Mouse (Mus musculus) hindbrain, embryonic 13.5 days (tissue): Measurements from ENCODE around the gene Ttc41. TPM values are rescaled to one million over a fixed set of nuclear protein-coding genes. Genes with fewer than 3 reads are reported as not detected.

ENCODE experiments used
- ATAC-seq: fragments of 200-750 bp; cut with Nextera tagmentation; 2 replicates; pipeline ENCODE4 v1.8.0; 2017; ENCODE audit warnings: moderate TSS enrichment; ENCODE audit not compliant: low FRiP score
- H3K27ac ChIP-seq: fragments of 300-500 bp; sonication (generic); 2 replicates; pipeline ENCODE4 v1.5.1; 2015; ENCODE audit warnings: inconsistent platforms, mild to moderate bottlenecking, moderate library complexity
- H3K27me3 ChIP-seq: fragments of 300-500 bp; sonication (generic); 2 replicates; pipeline ENCODE4 v1.6.1; 2015; ENCODE audit warnings: mild to moderate bottlenecking, inconsistent platforms
- H3K36me3 ChIP-seq: fragments of 300-500 bp; sonication (generic); 2 replicates; pipeline ENCODE4 v1.6.1; 2015; ENCODE audit warnings: mild to moderate bottlenecking, inconsistent platforms
- H3K4me1 ChIP-seq: fragments of 300-500 bp; sonication (generic); replicated peaks from 2 replicates; pipeline ENCODE4 v1.6.1; 2015; ENCODE audit warnings: inconsistent platforms
- H3K4me2 ChIP-seq: fragments of 300-500 bp; sonication (generic); 2 replicates; pipeline ENCODE4 v1.6.1; 2015; ENCODE audit warnings: inconsistent platforms, mild to moderate bottlenecking, moderate library complexity
- H3K4me3 ChIP-seq: fragments of 300-500 bp; sonication (generic); 2 replicates; pipeline ENCODE4 v1.5.1; 2015; ENCODE audit warnings: mild to moderate bottlenecking, inconsistent platforms
- H3K9ac ChIP-seq: fragments of 300-500 bp; sonication (generic); 2 replicates; pipeline ENCODE4 v1.6.1; 2015; ENCODE audit warnings: mild to moderate bottlenecking, inconsistent platforms
- H3K9me3 ChIP-seq: fragments of 300-500 bp; sonication (generic); 2 replicates; pipeline ENCODE4 v1.6.1; 2016; ENCODE audit warnings: inconsistent platforms
- WGBS: fragments of 180-500 bp; shearing (Covaris S2); methylation state at CpG from one replicate; pipeline ENCODE4 v1.1.7; 2015; 5-methylcytosine and 5-hydroxymethylcytosine counted together
- polyA plus RNA-seq: library from polyadenylated mRNA; unstranded; fragments of >200 nt; fragmentation: Nextera tagmentation; extraction: Ambion mirVana; gene quantifications from 2 replicates; pipeline ENCODE4 v1.2.1, GENCODE M21; 2015

The Ttc41 gene
- polyA plus RNA-seq, 1 experiment from 2014 or later, result 3.2 TPM

DNA sequence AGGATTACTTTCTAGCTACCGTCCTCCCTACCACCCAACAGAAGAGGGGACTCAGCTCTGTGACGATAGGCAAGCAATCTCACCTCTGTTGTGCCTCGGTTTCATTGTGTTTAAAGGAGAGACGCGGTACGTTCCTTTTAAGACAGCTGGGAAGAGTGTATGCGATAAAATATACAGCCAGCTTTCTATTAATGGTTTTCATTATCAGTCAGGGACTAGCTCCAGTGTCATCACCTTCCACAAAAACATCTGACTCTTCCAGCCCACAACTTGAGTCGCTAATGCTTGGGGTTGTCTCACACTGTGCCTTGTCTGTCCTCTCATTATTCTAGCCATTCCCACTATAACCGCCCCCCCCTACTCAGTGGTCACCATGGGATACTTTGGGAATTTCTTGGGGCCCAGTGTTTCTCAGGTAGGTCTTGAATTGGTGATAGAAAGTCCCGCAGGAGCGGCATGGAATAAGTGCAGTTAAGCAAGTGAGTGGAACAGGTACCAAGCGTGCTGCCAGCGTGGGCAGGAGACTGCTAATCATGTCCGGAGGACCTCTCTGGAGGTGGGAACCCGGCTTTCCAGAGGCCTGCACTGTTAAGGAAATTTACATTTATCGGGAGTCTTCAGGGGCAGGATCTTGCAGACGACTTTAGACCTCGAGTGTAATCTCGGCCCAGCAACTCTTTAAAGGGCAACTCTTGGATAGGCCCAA, 72.2 kb downstream of the Ttc41 start:
- H3K27ac ChIP-seq, result peak overlapping the region; percentile 73; the same call in 1 of the 2 replicates
- 41% methylated on average over 19 of the region's 19 CpGs for WGBS

DNA sequence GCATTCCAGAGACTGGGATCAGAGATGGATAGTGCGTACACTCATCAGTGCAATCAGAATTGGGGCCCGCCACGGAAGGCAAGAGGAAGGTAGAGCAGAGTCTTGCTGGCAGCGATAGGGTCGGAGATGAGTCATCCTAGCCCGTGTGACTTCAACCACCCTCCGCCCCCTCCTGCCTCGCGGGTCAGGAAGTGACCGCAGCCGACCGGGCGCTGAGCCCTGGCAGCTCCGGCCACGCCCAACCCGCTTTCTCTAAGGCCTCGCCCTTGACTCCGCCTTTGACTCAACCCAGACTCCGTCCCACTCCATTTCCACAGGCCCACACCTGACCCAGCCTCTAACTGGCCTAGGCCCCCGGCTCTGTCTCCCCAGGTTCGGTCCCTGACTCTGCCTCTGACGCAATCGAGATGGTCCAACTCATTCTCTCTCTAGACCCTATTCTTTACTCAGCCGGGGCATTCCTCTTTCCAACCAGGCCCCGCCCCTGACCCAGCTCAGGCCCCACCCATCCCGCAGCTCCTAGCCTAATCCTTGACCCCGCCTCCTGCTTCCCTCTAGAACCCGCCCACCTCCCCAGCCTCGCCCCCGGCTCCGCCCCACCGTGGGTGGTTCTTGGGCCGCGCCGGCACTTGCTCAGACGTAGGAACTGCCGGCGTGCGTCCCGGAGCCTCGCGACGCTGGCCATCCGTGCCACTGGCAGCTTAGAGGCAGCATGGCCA, 72.9 kb downstream of the Ttc41 start, which contains the start of gene Nt5dc3:
Gene Nt5dc3 (plus strand): TSS at position 608 of the 719 bp plus-strand sequence.
- under 1% methylated on average over 40 of the region's 44 CpGs for WGBS
- H3K27me3 ChIP-seq, result peaks cover 7% of the 10 kb centered on the region
- H3K4me2 ChIP-seq, result peak within 1 kb of the TSS; percentile 92
- ATAC-seq, result peak; percentile 95
- H3K36me3 ChIP-seq, result no peaks in the 10 kb centered on the region
- no peaks in the 10 kb centered on the region for H3K9me3 ChIP-seq
- H3K4me3 ChIP-seq, result peak within 1 kb of the TSS; percentile 71
- peaks cover 36% of the 10 kb centered on the region for H3K4me1 ChIP-seq
- H3K27ac ChIP-seq, result peak within 1 kb of the TSS; percentile 73
- H3K9ac ChIP-seq, result peak within 1 kb of the TSS; percentile 82

More for the DNA sequence above, 72.2 kb downstream of the Ttc41 start:
- no peak for ATAC-seq
- Histone ChIP-seq H3K4me3 (peak overlapping the region; percentile 71), H3K4me2 (peak overlapping the region; percentile 92), H3K9me3 (no peaks in the 10 kb centered on the region), H3K27me3 (peaks cover 7% of the 10 kb centered on the region), H3K36me3 (no peaks in the 10 kb centered on the region), H3K9ac (peak overlapping the region; percentile 82), H3K4me1 (peaks cover 33% of the 10 kb centered on the region)

DNA sequence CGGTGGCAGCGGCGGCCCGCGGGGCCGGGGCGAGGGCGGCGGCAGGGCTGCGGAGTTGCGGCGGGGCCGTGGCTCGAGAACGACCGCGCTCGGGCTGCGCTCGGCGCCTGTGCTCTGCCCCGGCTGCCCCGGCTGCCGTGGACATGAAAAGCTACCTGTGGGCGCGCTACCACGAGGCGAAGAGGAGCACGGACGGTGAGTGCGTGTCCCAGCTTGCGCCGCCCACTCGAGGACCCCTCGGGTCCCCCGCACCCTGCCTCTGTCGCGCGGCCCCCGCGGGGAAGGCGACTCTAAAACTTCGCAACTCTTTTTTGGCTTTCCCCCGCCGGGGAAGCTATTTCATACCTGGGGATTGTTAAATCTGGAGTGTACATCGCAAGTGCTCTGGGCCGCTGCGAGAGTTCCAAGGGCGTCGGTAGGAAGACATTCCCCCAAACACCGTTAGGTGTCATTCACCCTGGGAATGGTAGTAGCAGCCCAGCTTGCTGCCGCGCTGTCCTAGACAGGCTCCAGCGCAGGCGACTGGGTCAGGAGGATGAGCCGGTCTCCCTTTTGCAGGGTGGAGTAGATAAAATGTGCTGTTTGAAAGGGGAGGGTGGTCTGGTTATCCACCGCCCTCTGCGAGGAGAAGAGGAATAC, 73.6 kb downstream of the Ttc41 start:
- Histone ChIP-seq H3K9me3 (no peaks in the 10 kb centered on the region), H3K27me3 (peaks cover 7% of the 10 kb centered on the region), H3K4me3 (peak overlapping the region; percentile 71), H3K36me3 (no peaks in the 10 kb centered on the region), H3K9ac (peak overlapping the region; percentile 82), H3K4me2 (peak overlapping the region; percentile 92), H3K27ac (peak overlapping the region; percentile 73), H3K4me1 (peaks cover 36% of the 10 kb centered on the region)
- WGBS, result under 1% methylated on average over 49 of the region's 58 CpGs
- peak; percentile 65 for ATAC-seq

DNA sequence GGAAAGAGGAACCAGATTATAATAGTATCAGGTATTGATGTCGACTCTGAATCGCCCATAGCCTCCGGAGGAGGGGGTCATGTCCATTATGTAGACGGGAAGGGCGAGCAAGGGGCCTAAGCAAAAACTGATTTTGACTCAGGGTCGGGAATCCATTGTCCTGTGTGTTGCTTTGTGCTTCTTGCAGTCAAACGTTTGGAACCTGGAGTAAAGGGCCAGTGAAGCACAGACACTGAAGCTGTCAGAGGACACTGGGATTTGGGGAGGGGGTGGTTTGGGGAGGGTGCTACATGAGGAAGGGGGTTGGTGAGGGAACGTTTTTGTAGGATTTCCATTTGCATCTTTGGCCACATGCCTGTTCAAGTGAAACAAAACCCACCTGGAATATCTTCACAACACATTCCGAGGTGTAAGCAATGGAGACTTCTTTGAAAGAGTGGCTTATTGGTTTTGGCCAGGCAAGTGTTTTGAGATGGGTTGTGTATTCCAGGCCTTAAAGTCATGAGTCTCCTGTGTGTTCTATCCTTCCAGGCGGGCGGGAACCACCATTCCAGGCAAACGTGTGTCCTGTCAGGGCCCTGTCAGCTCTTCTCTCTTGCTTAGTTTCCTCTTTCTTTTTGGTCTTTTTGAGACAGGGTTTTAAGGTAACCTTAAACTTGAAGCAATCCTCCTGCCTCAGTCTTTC, 74.3 kb downstream of the Ttc41 start:
- Histone ChIP-seq H3K27me3 (peaks cover 7% of the 10 kb centered on the region), H3K4me1 (peaks cover 36% of the 10 kb centered on the region), H3K4me3 (peak overlapping the region; percentile 71), H3K36me3 (no peaks in the 10 kb centered on the region), H3K27ac (peak overlapping the region; percentile 73), H3K9me3 (no peaks in the 10 kb centered on the region), H3K9ac (peak overlapping the region; percentile 82), H3K4me2 (peak overlapping the region; percentile 92)
- ATAC-seq, result no peak
- 17% methylated on average over 12 of the region's 12 CpGs for WGBS

GRCm38 (mm10) chr10:86781641-86782040, 76.0 kb downstream of the Ttc41 start:
- Histone ChIP-seq H3K27me3 (peaks cover 7% of the 10 kb centered on the region), H3K9ac (peak overlapping the region; percentile 6; the same call in 1 of the 2 replicates), H3K4me3 (no peak overlapping the region), H3K9me3 (no peaks in the 10 kb centered on the region), H3K27ac (no peak overlapping the region), H3K36me3 (no peaks in the 10 kb centered on the region), H3K4me1 (peaks cover 36% of the 10 kb centered on the region), H3K4me2 (0 out of 2 replicates have a peak overlapping the region, but pooled peaks have one; percentile 17)
- WGBS, result 46% methylated on average over 5 of the region's 5 CpGs
- no peak for ATAC-seq

- no peak for ATAC-seq
- Histone ChIP-seq H3K27ac (no peak overlapping the region), H3K9ac (no peak overlapping the region), H3K4me2 (no peak overlapping the region), H3K27me3 (peaks cover 7% of the 10 kb centered on the region), H3K4me1 (peaks cover 37% of the 10 kb centered on the region), H3K9me3 (no peaks in the 10 kb centered on the region), H3K4me3 (no peak overlapping the region), H3K36me3 (no peaks in the 10 kb centered on the region)
- 62% methylated on average over 5 of the region's 5 CpGs for WGBS
These were observed 77.0 kb downstream of the Ttc41 start for GRCm38 (mm10) chr10:86782656-86783055.

DNA sequence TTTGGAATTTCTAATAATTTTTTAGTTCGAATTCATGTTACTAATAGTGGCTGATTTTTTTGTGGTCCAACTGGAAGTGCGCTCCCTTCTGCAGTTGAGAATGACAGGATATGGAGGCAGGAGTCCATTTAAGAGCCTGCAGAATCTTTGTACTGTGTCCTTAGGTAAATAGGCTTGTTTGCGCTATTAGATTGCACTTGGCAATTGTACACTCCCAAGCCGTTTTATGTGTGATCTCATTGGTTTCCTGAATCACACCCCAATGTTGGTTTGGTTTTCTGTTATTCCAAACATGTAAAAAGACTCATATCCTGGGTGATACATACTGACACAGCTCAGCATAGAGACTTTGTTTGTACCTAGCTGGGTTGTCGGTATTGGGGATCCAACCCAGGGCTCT, 78.0 kb downstream of the Ttc41 start:
- no peak overlapping the region for H3K27ac ChIP-seq
- no peak for ATAC-seq
- 92% methylated on average over 5 of the region's 5 CpGs for WGBS

DNA sequence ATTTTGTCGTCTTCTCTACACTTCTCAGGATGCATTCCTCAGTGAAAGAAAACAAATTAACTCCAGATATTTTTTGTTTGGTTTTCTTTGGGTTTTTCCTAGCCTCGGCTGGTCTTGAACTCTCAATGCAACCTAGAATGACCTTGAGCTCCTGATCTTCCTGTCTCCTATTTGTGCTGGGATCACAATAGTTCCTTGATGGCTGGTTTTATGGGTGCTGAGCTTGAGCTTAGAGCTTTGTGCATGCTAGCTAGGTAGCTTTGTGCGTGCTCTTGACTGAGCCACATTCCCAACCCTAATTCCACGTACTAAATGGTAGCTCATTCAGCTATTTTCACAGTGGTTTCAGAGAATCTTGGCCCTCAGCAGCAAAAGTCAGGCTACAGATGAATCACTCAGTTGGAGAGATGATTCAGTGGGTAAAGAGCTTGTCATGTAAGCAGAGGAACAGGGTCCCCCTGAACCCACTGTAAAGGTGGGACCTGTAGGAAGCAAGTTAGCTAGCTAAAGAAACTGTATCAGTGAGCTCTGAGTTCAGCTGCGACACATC, 78.6 kb downstream of the Ttc41 start:
- Histone ChIP-seq H3K9me3 (no peaks in the 10 kb centered on the region), H3K4me2 (no peak overlapping the region), H3K27ac (no peak overlapping the region), H3K9ac (no peak overlapping the region), H3K4me1 (peaks cover 36% of the 10 kb centered on the region), H3K27me3 (peaks cover 7% of the 10 kb centered on the region), H3K4me3 (no peak overlapping the region), H3K36me3 (no peaks in the 10 kb centered on the region)
- ATAC-seq, result no peak
- 87% methylated on average over 5 of the region's 5 CpGs for WGBS

More for the DNA sequence above, 78.0 kb downstream of the Ttc41 start:
- H3K9ac ChIP-seq, result no peak overlapping the region
- H3K4me2 ChIP-seq, result no peak overlapping the region
- H3K27me3 ChIP-seq, result peaks cover 7% of the 10 kb centered on the region
- H3K9me3 ChIP-seq, result no peaks in the 10 kb centered on the region
- H3K4me3 ChIP-seq, result no peak overlapping the region
- H3K4me1 ChIP-seq, result peaks cover 36% of the 10 kb centered on the region
- no peaks in the 10 kb centered on the region for H3K36me3 ChIP-seq

GRCm38 (mm10) chr10:86785396-86785795, 79.8 kb downstream of the Ttc41 start:
- ATAC-seq, result no peak
- peaks cover 27% of the 10 kb centered on the region for H3K4me1 ChIP-seq
- H3K27ac ChIP-seq, result no peak overlapping the region
- H3K36me3 ChIP-seq, result no peaks in the 10 kb centered on the region
- no peak overlapping the region for H3K9ac ChIP-seq
- no peaks in the 10 kb centered on the region for H3K27me3 ChIP-seq
- no peaks in the 10 kb centered on the region for H3K9me3 ChIP-seq
- H3K4me3 ChIP-seq, result no peak overlapping the region
- 77% methylated on average over 2 of the region's 2 CpGs for WGBS
- no peak overlapping the region for H3K4me2 ChIP-seq

DNA sequence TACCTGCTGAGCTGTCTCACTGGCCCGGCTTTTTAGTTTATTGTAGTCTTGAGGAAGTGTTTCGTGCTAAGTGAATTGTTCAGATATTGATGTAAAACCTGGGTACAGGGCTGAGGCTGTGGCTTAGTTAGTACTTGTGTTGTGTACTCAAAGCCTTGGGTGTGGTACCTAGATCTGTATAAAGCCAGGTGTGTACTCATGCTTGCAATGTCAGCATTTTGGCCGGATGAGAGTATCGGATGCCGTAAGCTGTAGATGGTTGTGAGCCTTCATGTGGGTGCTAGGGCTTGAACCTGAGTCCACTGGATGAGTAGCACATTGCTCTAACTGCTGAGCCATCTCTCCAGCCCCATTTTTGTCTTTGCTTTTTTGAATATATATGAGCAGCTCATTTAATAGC, 80.5 kb downstream of the Ttc41 start:
- H3K9me3 ChIP-seq, result no peaks in the 10 kb centered on the region
- no peak overlapping the region for H3K27ac ChIP-seq
- no peak overlapping the region for H3K4me3 ChIP-seq
- ATAC-seq, result no peak
- peaks cover 20% of the 10 kb centered on the region for H3K4me1 ChIP-seq
- WGBS, result 96% methylated on average over 5 of the region's 5 CpGs
- H3K4me2 ChIP-seq, result no peak overlapping the region
- no peaks in the 10 kb centered on the region for H3K36me3 ChIP-seq
- no peak overlapping the region for H3K9ac ChIP-seq
- H3K27me3 ChIP-seq, result no peaks in the 10 kb centered on the region

- no peak for ATAC-seq
These were observed 82.6 kb downstream of the Ttc41 start for GRCm38 (mm10) chr10:86788193-86788592.

More at GRCm38 (mm10) chr10:86788193-86788592, 82.6 kb downstream of the Ttc41 start:
- H3K4me3 ChIP-seq, result no peak overlapping the region
- H3K36me3 ChIP-seq, result no peaks in the 10 kb centered on the region
- H3K9me3 ChIP-seq, result no peaks in the 10 kb centered on the region
- 41% methylated on average over 5 of the region's 5 CpGs for WGBS
- no peak overlapping the region for H3K9ac ChIP-seq
- H3K4me1 ChIP-seq, result peaks cover 14% of the 10 kb centered on the region
- H3K4me2 ChIP-seq, result no peak overlapping the region
- no peak overlapping the region for H3K27ac ChIP-seq
- no peaks in the 10 kb centered on the region for H3K27me3 ChIP-seq
